Mouse (Mus musculus): ENCODE measurements around the gene Trex1. TPM values are rescaled to one million over a fixed set of nuclear protein-coding genes. Genes with fewer than 3 reads are reported as not detected.

Trex1 gene
- polyA plus RNA-seq, 1 experiment from 2014 or later: 14.5 TPM

- Histone ChIP-seq H3K36me3 (ENCODE audit: control insufficient read depth, insufficient read depth) (peaks cover 33% of the 10 kb centered on the region), H3K4me3 (ENCODE audit: low read length) (peak within 1 kb of the TSS; percentile 93), H3K9me3 (replicated peaks; ENCODE audit: control insufficient read depth, low read length) (no peaks in the 10 kb centered on the region), H3K27ac (ENCODE audit: low read length) (peak within 1 kb of the TSS; percentile 72), H3K9ac (ENCODE audit: low read length) (peak within 1 kb of the TSS; percentile 96), H3K4me2 (ENCODE audit: low read depth, low read length) (peak within 1 kb of the TSS; percentile 99), H3K4me1 (ENCODE audit: control insufficient read depth, insufficient read depth, low read length) (peaks cover 14% of the 10 kb centered on the region), H3K27me3 (ENCODE audit: control insufficient read depth, insufficient read depth, low read length) (no peaks in the 10 kb centered on the region)
- under 1% methylated on average over 57 of the region's 57 CpGs for WGBS
- ATAC-seq (replicated peaks; ENCODE audit: extremely low read depth, insufficient read depth, low FRiP score): peak; percentile 97
Observed at GRCm38 (mm10) chr9:109073661-109074573, 14.4 kb upstream of the Trex1 start, which contains the start of gene Atrip. Gene Atrip, minus strand, starts transcription at chr9:109074124.

- no peak overlapping the region for H3K27ac ChIP-seq (ENCODE audit: low read length)
- H3K4me2 ChIP-seq (ENCODE audit: low read depth, low read length): no peak overlapping the region
- ATAC-seq (replicated peaks; ENCODE audit: extremely low read depth, insufficient read depth, low FRiP score): no peak
- peaks cover 7% of the 10 kb centered on the region for H3K4me1 ChIP-seq (ENCODE audit: control insufficient read depth, insufficient read depth, low read length)
- peaks cover 62% of the 10 kb centered on the region for H3K36me3 ChIP-seq (ENCODE audit: control insufficient read depth, insufficient read depth)
- 95% methylated on average over 3 of the region's 3 CpGs for WGBS
- no peaks in the 10 kb centered on the region for H3K9me3 ChIP-seq (replicated peaks; ENCODE audit: control insufficient read depth, low read length)
- no peak overlapping the region for H3K9ac ChIP-seq (ENCODE audit: low read length)
- H3K27me3 ChIP-seq (ENCODE audit: control insufficient read depth, insufficient read depth, low read length): no peaks in the 10 kb centered on the region
- no peak overlapping the region for H3K4me3 ChIP-seq (ENCODE audit: low read length)
Observed at GRCm38 (mm10) chr9:109068095-109068735, 8.7 kb upstream of the Trex1 start.

GRCm38 (mm10) chr9:109060898-109061295, 1.4 kb upstream of the Trex1 start:
- no peak overlapping the region for H3K4me3 ChIP-seq (ENCODE audit: low read length)
- 82% methylated on average over 5 of the region's 5 CpGs for WGBS
- peaks cover 40% of the 10 kb centered on the region for H3K36me3 ChIP-seq (ENCODE audit: control insufficient read depth, insufficient read depth)
- H3K4me1 ChIP-seq (ENCODE audit: control insufficient read depth, insufficient read depth, low read length): peaks cover 12% of the 10 kb centered on the region
- no peak overlapping the region for H3K9ac ChIP-seq (ENCODE audit: low read length)
- H3K4me2 ChIP-seq (ENCODE audit: low read depth, low read length): no peak overlapping the region
- H3K27ac ChIP-seq (ENCODE audit: low read length): no peak overlapping the region
- no peak for ATAC-seq (replicated peaks; ENCODE audit: extremely low read depth, insufficient read depth, low FRiP score)
- no peaks in the 10 kb centered on the region for H3K27me3 ChIP-seq (ENCODE audit: control insufficient read depth, insufficient read depth, low read length)
- H3K9me3 ChIP-seq (replicated peaks; ENCODE audit: control insufficient read depth, low read length): no peaks in the 10 kb centered on the region

- Histone ChIP-seq H3K9ac (ENCODE audit: low read length) (peak overlapping the region; percentile 61; the same call in 1 of the 2 replicates), H3K9me3 (replicated peaks; ENCODE audit: control insufficient read depth, low read length) (no peaks in the 10 kb centered on the region), H3K27me3 (ENCODE audit: control insufficient read depth, insufficient read depth, low read length) (no peaks in the 10 kb centered on the region), H3K36me3 (ENCODE audit: control insufficient read depth, insufficient read depth) (peaks cover 36% of the 10 kb centered on the region), H3K4me1 (ENCODE audit: control insufficient read depth, insufficient read depth, low read length) (peaks cover 13% of the 10 kb centered on the region), H3K27ac (ENCODE audit: low read length) (no peak overlapping the region; the same call in 1 of the 2 replicates), H3K4me2 (ENCODE audit: low read depth, low read length) (no peak overlapping the region), H3K4me3 (ENCODE audit: low read length) (no peak overlapping the region)
- 87% methylated on average over 16 of the region's 16 CpGs for WGBS
- no peak for ATAC-seq (replicated peaks; ENCODE audit: extremely low read depth, insufficient read depth, low FRiP score)
Observed at GRCm38 (mm10) chr9:109060184-109060897, 807 bp upstream of the Trex1 start.

GRCm38 (mm10) chr9:109058006-109058765, 1.3 kb downstream of the Trex1 start:
- peak overlapping the region; percentile 57 for H3K4me3 ChIP-seq (ENCODE audit: low read length)

GRCm38 (mm10) chr9:109057543-109057942, 2.0 kb downstream of the Trex1 start:
- 82% methylated on average over 5 of the region's 5 CpGs for WGBS
- no peak for ATAC-seq (replicated peaks; ENCODE audit: extremely low read depth, insufficient read depth, low FRiP score)
- Histone ChIP-seq H3K4me2 (ENCODE audit: low read depth, low read length) (no peak overlapping the region), H3K9me3 (replicated peaks; ENCODE audit: control insufficient read depth, low read length) (no peaks in the 10 kb centered on the region), H3K9ac (ENCODE audit: low read length) (no peak overlapping the region), H3K4me1 (ENCODE audit: control insufficient read depth, insufficient read depth, low read length) (peaks cover 23% of the 10 kb centered on the region), H3K4me3 (ENCODE audit: low read length) (no peak overlapping the region), H3K36me3 (ENCODE audit: control insufficient read depth, insufficient read depth) (peaks cover 22% of the 10 kb centered on the region), H3K27ac (ENCODE audit: low read length) (no peak overlapping the region), H3K27me3 (ENCODE audit: control insufficient read depth, insufficient read depth, low read length) (no peaks in the 10 kb centered on the region)

More at GRCm38 (mm10) chr9:109058006-109058765, 1.3 kb downstream of the Trex1 start:
- Histone ChIP-seq H3K4me2 (ENCODE audit: low read depth, low read length) (peak overlapping the region; percentile 79; the same call in 1 of the 2 replicates), H3K4me1 (ENCODE audit: control insufficient read depth, insufficient read depth, low read length) (peaks cover 23% of the 10 kb centered on the region), H3K27me3 (ENCODE audit: control insufficient read depth, insufficient read depth, low read length) (no peaks in the 10 kb centered on the region), H3K36me3 (ENCODE audit: control insufficient read depth, insufficient read depth) (peaks cover 21% of the 10 kb centered on the region), H3K9me3 (replicated peaks; ENCODE audit: control insufficient read depth, low read length) (no peaks in the 10 kb centered on the region), H3K27ac (ENCODE audit: low read length) (peak overlapping the region; percentile 90), H3K9ac (ENCODE audit: low read length) (peak overlapping the region; percentile 76; the same call in 1 of the 2 replicates)
- no peak for ATAC-seq (replicated peaks; ENCODE audit: extremely low read depth, insufficient read depth, low FRiP score)
- WGBS: 90% methylated on average over 19 of the region's 19 CpGs

- Histone ChIP-seq H3K36me3 (ENCODE audit: control insufficient read depth, insufficient read depth) (peaks cover 23% of the 10 kb centered on the region), H3K4me3 (ENCODE audit: low read length) (no peak overlapping the region), H3K9ac (ENCODE audit: low read length) (no peak overlapping the region), H3K27ac (ENCODE audit: low read length) (no peak overlapping the region), H3K4me2 (ENCODE audit: low read depth, low read length) (no peak overlapping the region), H3K9me3 (replicated peaks; ENCODE audit: control insufficient read depth, low read length) (no peaks in the 10 kb centered on the region), H3K27me3 (ENCODE audit: control insufficient read depth, insufficient read depth, low read length) (no peaks in the 10 kb centered on the region), H3K4me1 (ENCODE audit: control insufficient read depth, insufficient read depth, low read length) (peaks cover 23% of the 10 kb centered on the region)
- no peak for ATAC-seq (replicated peaks; ENCODE audit: extremely low read depth, insufficient read depth, low FRiP score)
- 86% methylated on average over 4 of the region's 4 CpGs for WGBS
Observed at GRCm38 (mm10) chr9:109056916-109057315, 2.6 kb downstream of the Trex1 start.

GRCm38 (mm10) chr9:109056081-109056690, 3.3 kb downstream of the Trex1 start:
- Histone ChIP-seq H3K4me2 (ENCODE audit: low read depth, low read length) (no peak overlapping the region), H3K36me3 (ENCODE audit: control insufficient read depth, insufficient read depth) (peaks cover 23% of the 10 kb centered on the region)
- 89% methylated on average over 17 of the region's 17 CpGs for WGBS

More at GRCm38 (mm10) chr9:109056081-109056690, 3.3 kb downstream of the Trex1 start:
- no peak overlapping the region for H3K27ac ChIP-seq (ENCODE audit: low read length)
- no peaks in the 10 kb centered on the region for H3K9me3 ChIP-seq (replicated peaks; ENCODE audit: control insufficient read depth, low read length)
- ATAC-seq (replicated peaks; ENCODE audit: extremely low read depth, insufficient read depth, low FRiP score): no peak
- no peak overlapping the region for H3K4me3 ChIP-seq (ENCODE audit: low read length)
- no peaks in the 10 kb centered on the region for H3K27me3 ChIP-seq (ENCODE audit: control insufficient read depth, insufficient read depth, low read length)
- no peak overlapping the region for H3K9ac ChIP-seq (ENCODE audit: low read length)
- H3K4me1 ChIP-seq (ENCODE audit: control insufficient read depth, insufficient read depth, low read length): peaks cover 23% of the 10 kb centered on the region
